Mouse (Mus musculus): ENCODE measurements around the gene Tex46. TPM values are rescaled to one million over a fixed set of nuclear protein-coding genes. Genes with fewer than 3 reads are reported as not detected.

Gene Tex46
- not detected in 4 replicates for total RNA-seq (2023)

GRCm38 (mm10) chr4:136610387-136610856, at the start of gene Tex46:
Gene Tex46, plus strand, starts transcription at chr4:136610437.

GRCm38 (mm10) chr4:136602568-136602967, 7.7 kb upstream of the Tex46 start, which contains the start of gene Kdm1a:
Gene Kdm1a, minus strand, starts transcription at chr4:136602723.

GRCm38 (mm10) chr4:136622388-136622787, 12.2 kb downstream of the Tex46 start, which contains the start of gene Lactbl1:
Gene Lactbl1, plus strand, starts transcription at chr4:136622621.

Other genes with a start within 250 kb of the Tex46 start
- not detected in 4 replicates for gene Htr1d, start 186.9 kb upstream of the Tex46 start, total RNA-seq (2023)
- gene 6030445D17Rik, start 148.2 kb upstream of the Tex46 start, total RNA-seq (2023): not detected in 4 replicates
- gene Luzp1, start 140.7 kb upstream of the Tex46 start, total RNA-seq (2023): 1.7 to 2.9 TPM (median 2.1 TPM) in 4 replicates
- 57.5 to 62.8 TPM (median 58.3 TPM) in 4 replicates for gene Kdm1a, start 7.7 kb upstream of the Tex46 start, total RNA-seq (2023)
- gene Lactbl1, start 12.2 kb downstream of the Tex46 start, total RNA-seq (2023): 0.24 to 0.58 TPM in 2 of 4 replicates, not detected in the others
- not detected in 4 replicates for gene Ephb2, start 225.6 kb downstream of the Tex46 start, total RNA-seq (2023)